Mouse (Mus musculus): ENCODE data around the gene Galnt10.
"Not testable (repeated sequence)": the region's sequence is repeated elsewhere in the genome, so short reads cannot be mapped to it uniquely, and the experiment has no call there.

Gene Galnt10

GRCm38 (mm10) chr11:57797828-57798227 is 152.6 kb downstream of the Galnt10 start:
- DNase-seq (ENCODE audit: low spot score) = no peak

- no peak for DNase-seq (ENCODE audit: low spot score)
Observed at GRCm38 (mm10) chr11:57799456-57799855, 154.2 kb downstream of the Galnt10 start.

DNA sequence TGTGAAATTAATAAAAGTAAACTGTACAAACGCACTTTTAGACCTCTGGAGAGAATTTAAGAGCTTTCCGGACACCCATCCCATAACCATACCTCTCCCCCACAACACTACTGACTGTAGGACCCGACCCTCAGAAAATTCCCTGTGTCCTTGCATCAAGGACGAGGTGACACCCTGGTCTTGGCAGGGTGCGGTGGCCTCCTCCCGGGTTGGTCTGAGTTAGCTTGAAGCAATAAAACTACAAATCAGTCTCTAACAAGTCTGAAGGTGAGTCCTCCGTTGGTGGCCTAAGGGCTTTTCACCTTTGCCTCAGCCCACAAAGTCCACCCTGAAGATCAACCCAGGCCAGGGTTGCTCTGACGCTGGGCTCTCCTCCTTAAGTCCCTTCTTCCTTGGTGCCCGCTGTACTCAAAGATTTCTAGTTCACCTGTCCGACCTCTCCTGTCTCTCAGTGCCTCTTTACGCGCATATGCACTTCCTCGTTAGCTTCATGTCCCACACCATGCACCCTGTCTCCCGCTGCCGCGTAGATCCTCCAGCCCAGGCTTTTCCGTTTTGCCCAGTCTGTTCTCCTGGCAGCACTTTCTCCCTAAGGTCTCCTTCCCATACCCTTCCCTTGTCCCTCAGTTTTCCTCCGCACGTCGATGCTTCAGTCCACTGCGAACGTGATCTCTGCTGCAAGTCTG is 155.2 kb downstream of the Galnt10 start:
- DNase-seq (ENCODE audit: low spot score) = no peak

- peak; percentile 94 for DNase-seq (ENCODE audit: low spot score)
Observed at GRCm38 (mm10) chr11:57800971-57801765, 155.9 kb downstream of the Galnt10 start, which contains the start of gene Sap30l. Gene Sap30l (plus strand): TSS chr11:57801637.

GRCm38 (mm10) chr11:57801766-57802510 is 156.7 kb downstream of the Galnt10 start:
- peak; percentile 29 for DNase-seq (ENCODE audit: low spot score)

DNA sequence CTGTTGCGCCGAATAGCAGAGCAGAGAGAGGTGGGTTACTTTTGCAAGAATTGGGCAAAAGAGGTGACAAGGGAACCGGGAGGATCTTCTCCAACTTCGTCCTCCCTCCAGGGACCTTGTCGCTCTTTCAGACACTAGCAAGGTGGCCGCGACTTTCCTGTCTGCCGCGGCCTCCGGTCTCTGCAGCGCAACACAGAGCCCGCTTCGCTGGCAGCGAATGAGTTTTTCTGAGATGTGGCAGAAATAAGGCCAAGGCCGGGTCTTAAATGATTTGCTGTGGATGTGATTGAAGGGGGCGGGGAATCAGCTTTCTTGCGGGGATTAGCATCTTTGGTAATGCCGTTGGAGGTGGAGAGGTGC is 157.2 kb downstream of the Galnt10 start:
- DNase-seq (ENCODE audit: low spot score) = peak; percentile 23

- no peak for DNase-seq (ENCODE audit: low spot score)
Observed at GRCm38 (mm10) chr11:57805047-57805446, 159.8 kb downstream of the Galnt10 start.

DNA sequence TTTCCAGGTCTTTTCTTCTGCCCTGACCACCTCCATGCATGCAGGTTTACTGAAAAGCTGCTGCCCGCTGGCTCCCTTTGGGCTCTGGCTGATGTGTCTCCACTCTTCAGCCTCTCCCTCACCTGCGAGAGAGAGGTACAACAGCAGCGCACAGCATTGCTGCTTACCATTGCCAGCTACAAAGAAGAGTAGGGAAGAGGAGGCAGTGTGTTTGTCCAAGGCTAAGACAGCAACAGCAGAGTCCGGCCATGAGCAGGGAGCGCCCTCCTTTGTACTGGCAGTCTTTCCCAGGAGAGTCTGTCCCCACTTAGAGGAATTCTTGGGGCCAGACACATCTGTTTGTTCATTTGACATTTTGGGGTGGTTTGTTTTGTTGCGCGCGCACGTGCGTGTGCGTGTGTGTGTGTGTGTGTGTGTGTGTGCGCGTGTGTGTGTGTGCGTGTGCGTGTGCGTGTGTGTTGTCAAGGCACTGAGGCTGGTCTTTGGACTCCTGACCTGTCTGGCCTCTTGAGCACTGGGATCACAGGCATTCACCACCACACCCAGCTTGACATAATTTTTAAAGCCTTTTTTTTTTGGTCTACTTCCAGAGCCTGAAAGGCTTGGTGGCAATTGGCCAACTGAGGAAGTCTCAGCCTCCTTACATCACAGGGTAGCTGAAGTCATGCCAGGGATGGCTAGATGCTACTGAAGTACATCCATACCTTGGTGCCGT is 163.9 kb downstream of the Galnt10 start:
- DNase-seq (ENCODE audit: low spot score) = peak; percentile 12

DNA sequence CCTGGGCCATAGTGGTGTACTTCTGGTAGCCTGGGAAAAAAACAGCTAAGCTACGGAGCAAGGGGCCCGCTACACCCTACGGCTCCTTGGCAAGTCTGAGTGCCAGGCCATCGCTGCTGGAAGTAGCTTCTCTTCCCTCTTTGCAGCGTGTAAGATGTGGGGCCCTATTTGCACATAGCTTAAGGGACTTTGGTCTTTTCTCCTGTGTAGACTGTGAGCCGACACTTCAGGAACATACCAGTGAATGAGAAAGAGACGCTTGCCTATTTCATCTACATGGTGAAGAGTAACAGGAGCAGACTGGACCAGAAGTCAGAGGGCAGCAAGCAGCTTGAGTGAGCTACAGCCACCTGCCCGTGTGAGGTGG is 164.5 kb downstream of the Galnt10 start:
- no peak for DNase-seq (ENCODE audit: low spot score)

DNA sequence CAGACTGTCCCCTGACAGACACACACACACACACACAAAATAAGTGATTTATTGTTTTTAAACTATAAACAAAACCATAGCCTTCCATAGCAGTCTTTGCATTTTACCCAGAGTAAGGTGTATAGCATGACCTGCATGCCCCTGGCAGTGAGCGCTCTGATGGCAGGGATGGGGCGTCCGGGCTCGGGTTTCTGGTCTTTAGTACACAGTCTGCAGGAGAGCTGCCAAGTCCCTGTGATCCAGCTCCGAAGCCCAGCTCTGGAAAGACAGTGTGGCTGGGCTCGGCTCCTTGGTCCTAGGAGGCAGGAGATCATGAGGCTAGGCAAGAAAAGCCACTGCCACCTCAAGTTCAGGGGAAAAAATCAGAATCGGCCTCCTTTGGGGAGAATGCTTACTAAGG is 165.8 kb downstream of the Galnt10 start:
- no peak for DNase-seq (ENCODE audit: low spot score)

GRCm38 (mm10) chr11:57812212-57812611 is 167.0 kb downstream of the Galnt10 start:
- DNase-seq (ENCODE audit: low spot score) = no peak

GRCm38 (mm10) chr11:57813641-57814040 is 168.4 kb downstream of the Galnt10 start:
- DNase-seq (ENCODE audit: low spot score) = no peak

GRCm38 (mm10) chr11:57818189-57818588 is 172.9 kb downstream of the Galnt10 start:
- DNase-seq (ENCODE audit: low spot score) = no peak

DNA sequence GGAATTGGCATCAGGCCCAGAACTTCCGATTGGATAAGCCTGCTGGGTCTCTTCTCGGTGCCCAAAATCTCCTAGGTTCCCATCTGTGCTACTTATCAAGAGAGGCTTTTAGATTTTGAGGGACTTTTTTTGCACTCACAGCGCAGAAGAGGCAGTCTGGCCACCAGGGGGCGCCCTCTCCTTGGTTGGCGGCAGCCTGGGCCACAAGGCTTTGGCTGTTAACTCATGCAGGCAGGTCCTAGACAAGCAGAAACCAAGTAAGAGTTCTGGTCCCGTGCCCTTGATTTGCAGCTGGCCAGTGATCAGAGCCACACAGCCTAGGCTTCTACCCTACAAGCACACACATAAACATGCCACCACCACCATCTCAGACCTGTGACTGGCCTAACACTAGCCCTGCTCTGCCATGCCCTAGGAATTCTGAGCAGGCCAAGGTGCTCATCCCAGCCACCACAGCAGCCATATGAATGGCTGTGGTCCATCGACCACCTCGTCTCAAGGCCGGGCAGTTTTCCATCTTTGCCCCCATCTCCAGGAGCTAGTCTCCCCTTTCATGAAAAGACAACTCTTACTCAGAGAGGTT is 174.8 kb downstream of the Galnt10 start:
- DNase-seq (ENCODE audit: low spot score) = peak; percentile 70

DNA sequence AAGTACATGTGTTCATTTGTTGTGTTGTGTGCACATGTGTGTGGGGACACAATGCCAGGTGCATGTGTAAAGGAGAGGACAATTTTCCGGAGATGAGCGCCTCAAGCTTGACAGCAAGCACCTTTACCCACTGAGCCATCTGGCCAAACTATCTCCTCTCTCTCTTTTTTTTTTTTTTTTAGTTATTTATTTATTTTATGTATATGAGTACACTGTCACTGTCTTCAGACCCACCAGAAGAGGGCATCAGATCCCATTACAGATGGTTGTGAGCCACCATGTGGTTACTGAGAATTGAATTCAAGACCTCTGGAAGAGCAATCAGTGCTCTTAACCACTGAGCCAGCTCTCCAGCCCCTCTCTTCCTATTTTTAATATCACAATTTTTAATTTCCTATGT is 177.9 kb downstream of the Galnt10 start:
- DNase-seq (ENCODE audit: low spot score) = not testable (repeated sequence)

DNA sequence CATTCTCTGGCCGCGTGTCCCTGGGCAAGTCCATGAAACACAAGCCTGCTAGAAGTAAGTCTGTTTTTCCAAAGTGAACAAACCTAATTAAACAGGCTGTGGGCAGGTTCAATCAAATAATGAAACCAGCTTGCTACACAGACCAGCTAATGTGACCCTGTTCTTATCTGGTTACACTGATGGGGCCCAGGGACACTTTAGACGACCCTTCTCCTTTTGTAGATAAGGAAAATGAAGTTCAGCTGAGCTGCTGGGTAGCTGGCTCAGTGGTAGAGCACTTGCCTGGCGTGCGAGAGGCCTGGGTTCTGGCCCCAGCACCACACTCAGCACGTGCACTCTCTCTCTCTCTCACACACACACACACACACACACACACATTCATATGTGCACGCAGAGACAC is 178.5 kb downstream of the Galnt10 start:
- no peak for DNase-seq (ENCODE audit: low spot score)

GRCm38 (mm10) chr11:57825234-57825633 is 180.0 kb downstream of the Galnt10 start:
- DNase-seq (ENCODE audit: low spot score) = not testable (repeated sequence)

DNA sequence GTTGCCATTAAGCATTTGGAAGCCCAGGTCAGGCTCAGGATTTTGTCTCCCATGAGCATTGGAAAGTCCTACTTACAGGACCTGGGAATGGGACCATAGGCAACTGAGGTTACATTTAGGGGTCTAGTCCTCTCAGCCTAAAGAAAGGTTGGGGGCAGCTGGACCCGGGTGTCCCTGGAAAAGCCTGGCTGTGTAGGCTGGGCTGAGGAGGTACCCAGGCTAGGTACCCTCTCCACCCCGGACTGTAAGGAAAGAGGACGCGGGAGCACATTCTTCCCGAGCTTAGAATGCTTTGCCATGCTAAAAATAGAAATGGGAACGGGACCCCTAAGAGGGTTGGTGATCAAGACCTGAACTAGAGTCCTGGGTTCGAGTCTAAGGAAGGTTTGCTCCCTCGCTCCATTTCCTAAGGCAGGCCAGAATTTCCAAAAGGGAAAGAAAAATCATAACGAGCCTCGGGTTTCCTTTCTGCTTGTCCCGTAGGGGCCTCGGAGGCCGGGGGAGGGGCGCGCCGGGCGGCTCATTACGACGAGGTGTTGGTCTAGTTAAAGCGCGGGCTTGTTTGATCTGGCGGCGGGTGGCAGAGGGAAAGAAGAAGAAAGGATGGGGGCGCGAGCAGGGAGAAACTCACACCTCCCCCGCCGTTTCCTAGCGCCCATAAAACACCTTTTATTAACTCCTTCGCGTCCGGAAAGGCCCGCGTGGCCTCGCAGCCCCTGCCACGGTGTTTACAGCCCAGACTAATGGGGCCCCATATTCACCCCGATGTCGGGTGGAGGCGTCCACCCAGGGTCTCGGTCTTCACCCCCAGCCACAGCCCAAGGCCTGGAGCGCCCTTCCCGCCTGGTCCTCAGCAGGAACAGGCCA is 182.0 kb downstream of the Galnt10 start:
- DNase-seq (ENCODE audit: low spot score) = no peak

GRCm38 (mm10) chr11:57827915-57828545 is 182.8 kb downstream of the Galnt10 start:
- DNase-seq (ENCODE audit: low spot score) = no peak
